Mouse (Mus musculus) forebrain, embryonic 15.5 days (tissue): ENCODE measurements at regions not wholly inside any gene's neighbourhood (a gene's known extent, or its start where the extent isn't known, plus 50 kb on each side); places are given as distances from the start of the nearest gene placed in this dataset.

Experiments used
- ATAC-seq: fragments of 200-750 bp; cut with Nextera tagmentation; replicated peaks from 2 replicates; pipeline ENCODE4 v1.8.0; 2017; ENCODE audit warnings: mild to moderate bottlenecking, moderate TSS enrichment, moderate library complexity
- H3K27ac ChIP-seq: fragments of 300-500 bp; sonication (generic); replicated peaks from 2 replicates; pipeline ENCODE4 v1.5.1; 2015; ENCODE audit warnings: mild to moderate bottlenecking, inconsistent platforms
- H3K27me3 ChIP-seq: fragments of 300-500 bp; sonication (generic); 2 replicates; pipeline ENCODE4 v1.6.1; 2015; ENCODE audit warnings: inconsistent platforms
- H3K36me3 ChIP-seq: fragments of 300-500 bp; sonication (generic); 2 replicates; pipeline ENCODE4 v1.6.1; 2015; ENCODE audit warnings: mild to moderate bottlenecking, inconsistent platforms
- H3K4me1 ChIP-seq: fragments of 300-500 bp; sonication (generic); 2 replicates; pipeline ENCODE4 v1.6.1; 2015; ENCODE audit warnings: inconsistent platforms
- H3K4me2 ChIP-seq: fragments of 300-500 bp; sonication (generic); replicated peaks from 2 replicates; pipeline ENCODE4 v1.6.1; 2015; ENCODE audit warnings: mild to moderate bottlenecking, inconsistent platforms
- H3K4me3 ChIP-seq: fragments of 300-500 bp; sonication (generic); 2 replicates; pipeline ENCODE4 v1.5.1; 2015; ENCODE audit warnings: mild to moderate bottlenecking, inconsistent platforms
- H3K9ac ChIP-seq: fragments of 300-500 bp; sonication (generic); replicated peaks from 2 replicates; pipeline ENCODE4 v1.6.1; 2015; ENCODE audit warnings: mild to moderate bottlenecking, inconsistent platforms
- H3K9me3 ChIP-seq: fragments of 300-500 bp; sonication (generic); 2 replicates; pipeline ENCODE4 v1.6.1; 2016; ENCODE audit warnings: inconsistent platforms
- WGBS: fragments of 180-500 bp; shearing (Covaris S2); methylation state at CpG from one replicate; pipeline ENCODE4 v1.1.7; 2015; ENCODE audit warnings: mixed read lengths; 5-methylcytosine and 5-hydroxymethylcytosine counted together

DNA sequence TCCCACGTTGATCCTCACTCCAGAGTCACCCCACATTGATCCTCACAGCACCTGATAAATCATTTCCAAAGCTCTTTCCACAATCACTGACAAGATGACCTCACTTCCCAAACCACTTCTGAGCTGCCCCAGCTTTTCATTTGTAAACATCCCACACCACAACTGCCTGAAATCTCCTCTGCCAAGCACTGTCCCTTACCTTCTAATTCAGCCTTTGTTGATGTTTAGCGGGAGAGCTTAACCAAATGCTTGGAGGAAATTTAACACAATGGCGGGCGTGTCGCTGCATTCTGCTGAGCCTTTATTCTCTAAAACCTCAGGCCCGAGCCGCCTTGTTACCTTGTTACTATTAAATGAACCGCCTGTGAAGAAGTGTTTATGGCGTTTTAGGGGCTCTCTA lies 445.9 kb downstream of the Ttll7 start:
- Histone ChIP-seq H3K9me3 (no peaks in the 10 kb centered on the region), H3K36me3 (no peaks in the 10 kb centered on the region), H3K27ac (no peak overlapping the region), H3K4me3 (no peak overlapping the region), H3K4me2 (no peak overlapping the region), H3K4me1 (no peaks in the 10 kb centered on the region), H3K9ac (no peak overlapping the region), H3K27me3 (no peaks in the 10 kb centered on the region)
- ATAC-seq = no peak
- 7% methylated on average over 9 of the region's 9 CpGs for WGBS

DNA sequence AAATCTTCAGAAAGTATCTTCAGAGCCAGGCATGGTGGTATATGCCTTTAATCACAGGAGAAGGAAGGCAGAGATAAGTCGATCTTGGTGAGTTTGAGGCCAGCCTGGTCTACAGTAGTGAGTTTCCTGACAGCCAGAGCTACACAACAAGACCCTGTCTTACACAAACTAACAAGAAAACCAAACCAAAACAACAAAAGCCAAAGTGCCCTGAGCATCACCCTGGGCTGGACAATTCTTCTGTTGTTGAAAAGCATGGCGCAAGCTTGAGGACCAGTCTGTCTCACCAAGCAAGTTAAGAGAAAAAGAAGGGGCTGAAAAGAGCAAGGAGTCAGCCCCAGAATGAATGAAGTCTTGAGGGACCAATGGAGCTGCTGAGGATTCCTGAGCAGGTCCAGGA lies 473.4 kb downstream of the Ttll7 start:
- no peak overlapping the region for H3K9ac ChIP-seq
- no peaks in the 10 kb centered on the region for H3K36me3 ChIP-seq
- H3K27me3 ChIP-seq = no peaks in the 10 kb centered on the region
- ATAC-seq = no peak
- H3K4me3 ChIP-seq = no peak overlapping the region
- H3K4me1 ChIP-seq = no peaks in the 10 kb centered on the region
- H3K4me2 ChIP-seq = no peak overlapping the region
- WGBS = 98% methylated on average over 2 of the region's 2 CpGs
- no peak overlapping the region for H3K27ac ChIP-seq
- no peaks in the 10 kb centered on the region for H3K9me3 ChIP-seq

DNA sequence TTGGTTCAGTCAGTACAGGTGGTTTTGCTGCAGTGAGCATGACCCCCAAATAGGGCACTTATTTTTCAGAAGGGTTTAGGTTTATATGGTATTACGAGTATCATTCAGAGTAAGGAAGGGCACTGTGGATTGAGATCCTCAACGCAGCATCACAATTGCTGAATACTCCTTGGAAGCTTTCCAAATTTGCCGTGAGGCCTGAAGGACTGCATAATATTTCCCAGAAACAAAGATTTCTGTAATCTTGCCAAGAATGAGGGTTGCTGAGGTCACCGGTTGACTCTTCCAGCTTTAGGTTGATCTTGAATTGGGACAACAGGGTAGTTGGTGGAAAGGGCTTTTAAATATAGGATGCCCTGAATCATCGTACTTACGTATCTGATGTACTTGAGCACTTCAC lies 482.1 kb downstream of the Ttll7 start:
- no peaks in the 10 kb centered on the region for H3K27me3 ChIP-seq
- no peak overlapping the region for H3K9ac ChIP-seq
- H3K27ac ChIP-seq = no peak overlapping the region
- WGBS = 60% methylated on average over 6 of the region's 6 CpGs
- no peaks in the 10 kb centered on the region for H3K9me3 ChIP-seq
- H3K4me1 ChIP-seq = no peaks in the 10 kb centered on the region
- no peak for ATAC-seq
- H3K4me2 ChIP-seq = no peak overlapping the region
- H3K36me3 ChIP-seq = no peaks in the 10 kb centered on the region
- H3K4me3 ChIP-seq = no peak overlapping the region

DNA sequence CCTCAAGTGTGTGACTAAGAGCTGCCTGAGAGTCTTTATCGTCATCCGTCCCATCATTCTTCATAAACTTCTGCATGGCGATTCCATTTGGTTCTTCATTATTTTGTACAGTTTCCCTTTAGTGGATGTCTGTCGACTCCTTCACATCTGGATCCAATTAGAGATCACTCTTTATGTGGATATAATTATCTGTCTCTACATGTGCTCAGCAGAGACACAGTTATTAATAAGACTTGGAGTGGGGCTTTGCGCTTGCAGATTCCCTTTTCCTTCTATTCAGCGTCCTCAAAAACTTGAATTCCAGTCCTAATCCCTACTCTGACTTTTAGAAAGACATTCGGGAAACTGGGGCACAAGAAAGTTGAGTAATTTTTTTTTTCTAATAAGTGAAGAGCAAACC lies 483.1 kb downstream of the Ttll7 start:
- no peak overlapping the region for H3K4me3 ChIP-seq
- WGBS = 27% methylated on average over 7 of the region's 7 CpGs
- H3K9ac ChIP-seq = no peak overlapping the region
- no peak for ATAC-seq
- H3K27me3 ChIP-seq = no peaks in the 10 kb centered on the region
- H3K27ac ChIP-seq = no peak overlapping the region
- H3K9me3 ChIP-seq = no peaks in the 10 kb centered on the region
- H3K4me1 ChIP-seq = no peaks in the 10 kb centered on the region
- no peaks in the 10 kb centered on the region for H3K36me3 ChIP-seq
- no peak overlapping the region for H3K4me2 ChIP-seq

DNA sequence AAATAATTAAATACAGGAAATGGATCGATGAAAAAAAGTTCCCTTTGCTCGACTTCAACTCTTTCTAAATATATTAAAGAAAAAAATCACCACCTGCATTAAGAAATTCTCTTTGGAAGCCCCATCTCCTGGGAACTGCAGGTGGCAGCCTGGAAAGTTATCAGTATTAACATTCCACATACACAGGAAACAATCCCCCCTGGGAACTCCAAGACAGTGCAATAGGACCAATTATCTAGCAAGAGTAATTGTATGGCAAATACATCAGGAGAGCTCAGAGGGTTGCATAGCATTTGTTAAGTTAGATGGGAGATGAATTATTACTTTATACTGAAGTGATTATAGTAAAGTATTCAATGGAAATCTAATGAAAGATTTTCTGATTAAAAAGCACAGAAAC lies 487.3 kb downstream of the Ttll7 start:
- Histone ChIP-seq H3K4me3 (no peak overlapping the region), H3K4me2 (no peak overlapping the region), H3K9me3 (no peaks in the 10 kb centered on the region), H3K27me3 (no peaks in the 10 kb centered on the region), H3K36me3 (no peaks in the 10 kb centered on the region), H3K9ac (no peak overlapping the region), H3K27ac (no peak overlapping the region), H3K4me1 (no peaks in the 10 kb centered on the region)
- no peak for ATAC-seq
- 67% methylated on average over 2 of the region's 2 CpGs for WGBS

DNA sequence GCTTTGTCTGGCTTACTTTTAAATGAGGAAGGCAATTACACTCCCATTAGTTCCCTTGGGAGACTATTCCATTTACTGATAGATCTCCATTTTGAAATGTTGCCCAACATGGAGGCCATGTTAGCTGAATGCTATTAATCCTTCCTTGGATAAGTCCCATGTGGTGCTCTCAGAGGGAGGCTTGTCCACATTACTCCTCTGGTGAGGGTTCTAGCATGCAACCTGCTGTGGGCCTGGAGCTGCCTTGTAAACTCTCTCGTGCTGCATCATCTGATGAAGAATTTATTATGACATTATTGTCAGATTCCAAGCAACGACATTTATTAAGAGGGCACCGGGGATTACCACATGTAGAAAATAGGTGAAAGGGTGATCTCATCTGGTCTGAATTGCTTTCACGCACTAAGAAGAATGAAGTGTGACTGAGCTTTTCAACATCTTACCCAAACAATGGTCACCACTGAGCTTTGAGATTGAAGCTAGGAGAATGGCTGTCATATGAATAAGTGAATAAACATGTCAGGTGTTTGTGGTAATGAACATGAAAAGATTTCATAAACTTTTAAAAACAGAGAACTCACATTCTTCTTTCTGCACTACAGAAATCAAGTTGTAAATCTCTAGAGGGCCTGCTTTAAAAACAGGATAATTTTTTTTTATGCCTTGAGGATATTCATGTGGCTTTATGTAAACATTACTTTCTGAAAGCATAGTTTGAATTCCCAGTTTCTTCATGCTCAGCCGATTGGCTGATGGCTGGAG lies 495.3 kb downstream of the Ttll7 start:
- WGBS = 41% methylated on average over 5 of the region's 5 CpGs
- Histone ChIP-seq H3K4me1 (no peaks in the 10 kb centered on the region), H3K36me3 (no peaks in the 10 kb centered on the region), H3K27ac (no peak overlapping the region), H3K4me2 (no peak overlapping the region), H3K27me3 (no peaks in the 10 kb centered on the region), H3K4me3 (no peak overlapping the region), H3K9me3 (no peaks in the 10 kb centered on the region), H3K9ac (no peak overlapping the region)
- ATAC-seq = no peak

DNA sequence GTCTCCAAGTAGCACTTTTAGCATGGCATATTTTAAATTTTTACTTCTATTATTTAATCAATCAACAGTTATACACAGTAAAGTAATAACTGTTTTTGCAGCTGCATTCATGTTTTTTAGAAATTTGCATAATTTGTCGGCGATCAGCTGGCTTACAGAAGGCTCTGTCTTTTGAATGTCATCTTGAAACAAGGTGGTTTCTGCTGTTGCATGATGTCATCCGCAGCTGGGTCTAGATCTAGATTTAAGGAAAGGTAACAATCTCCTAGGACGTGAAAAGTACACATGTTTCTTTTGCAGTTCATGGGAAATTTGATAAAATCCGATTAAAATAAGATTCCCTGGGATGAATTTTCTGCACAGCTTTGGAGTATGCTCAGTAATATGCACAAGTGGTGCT lies 534.9 kb downstream of the Ttll7 start:
- Histone ChIP-seq H3K4me1 (no peaks in the 10 kb centered on the region), H3K27me3 (no peaks in the 10 kb centered on the region), H3K36me3 (no peaks in the 10 kb centered on the region), H3K27ac (no peak overlapping the region), H3K4me3 (no peak overlapping the region), H3K9me3 (no peaks in the 10 kb centered on the region), H3K4me2 (no peak overlapping the region), H3K9ac (no peak overlapping the region)
- ATAC-seq = no peak
- 77% methylated on average over 5 of the region's 5 CpGs for WGBS

DNA sequence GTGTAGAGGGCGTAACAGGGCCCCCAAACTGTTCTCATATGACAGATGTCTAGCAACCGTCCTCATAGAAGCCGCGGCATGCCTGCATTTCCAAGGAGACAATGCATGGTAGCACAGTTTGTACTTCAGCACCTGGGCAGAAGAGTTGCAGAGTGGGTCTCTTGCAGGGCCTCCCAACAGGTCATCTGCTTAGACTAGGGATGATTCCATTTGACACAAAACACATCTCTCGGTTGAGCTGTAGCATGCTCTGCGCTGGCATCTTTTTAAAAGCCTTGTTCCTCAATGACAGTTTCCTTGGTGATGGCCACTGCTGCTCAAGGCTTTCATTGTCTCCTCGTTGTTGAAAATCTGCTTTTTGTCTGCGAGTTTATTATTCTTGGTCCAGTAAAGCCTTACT lies 546.1 kb downstream of the Ttll7 start:
- 65% methylated on average over 8 of the region's 8 CpGs for WGBS

DNA sequence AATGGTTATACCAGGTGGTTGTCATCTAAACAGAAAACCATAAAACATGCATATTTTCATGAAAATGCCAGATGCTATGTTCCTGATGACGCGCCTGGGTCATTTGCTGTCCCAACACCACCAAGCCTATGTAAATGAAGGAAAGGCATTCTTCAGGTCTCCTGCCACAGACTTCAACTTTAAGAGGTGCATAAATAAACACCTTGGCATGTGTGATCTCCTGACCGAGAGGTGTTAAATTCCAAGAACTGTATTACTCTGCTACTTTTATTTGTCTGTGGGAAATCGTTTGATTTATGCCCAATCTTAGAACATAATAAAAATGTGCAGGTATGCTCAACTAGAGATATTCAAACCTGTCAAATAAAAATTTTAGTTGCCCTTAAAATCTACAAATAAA lies 560.1 kb downstream of the Ttll7 start:
- H3K9me3 ChIP-seq = no peaks in the 10 kb centered on the region
- H3K4me3 ChIP-seq = no peak overlapping the region
- 89% methylated on average over 4 of the region's 4 CpGs for WGBS
- H3K4me1 ChIP-seq = no peaks in the 10 kb centered on the region
- H3K9ac ChIP-seq = no peak overlapping the region
- H3K36me3 ChIP-seq = no peaks in the 10 kb centered on the region
- no peak overlapping the region for H3K27ac ChIP-seq
- H3K4me2 ChIP-seq = no peak overlapping the region
- H3K27me3 ChIP-seq = no peaks in the 10 kb centered on the region
- no peak for ATAC-seq

More for the DNA sequence above, 546.1 kb downstream of the Ttll7 start:
- H3K9ac ChIP-seq = no peak overlapping the region
- no peaks in the 10 kb centered on the region for H3K4me1 ChIP-seq
- no peaks in the 10 kb centered on the region for H3K36me3 ChIP-seq
- ATAC-seq = no peak
- no peaks in the 10 kb centered on the region for H3K9me3 ChIP-seq
- no peak overlapping the region for H3K4me2 ChIP-seq
- H3K27me3 ChIP-seq = no peaks in the 10 kb centered on the region
- H3K27ac ChIP-seq = no peak overlapping the region
- no peak overlapping the region for H3K4me3 ChIP-seq

DNA sequence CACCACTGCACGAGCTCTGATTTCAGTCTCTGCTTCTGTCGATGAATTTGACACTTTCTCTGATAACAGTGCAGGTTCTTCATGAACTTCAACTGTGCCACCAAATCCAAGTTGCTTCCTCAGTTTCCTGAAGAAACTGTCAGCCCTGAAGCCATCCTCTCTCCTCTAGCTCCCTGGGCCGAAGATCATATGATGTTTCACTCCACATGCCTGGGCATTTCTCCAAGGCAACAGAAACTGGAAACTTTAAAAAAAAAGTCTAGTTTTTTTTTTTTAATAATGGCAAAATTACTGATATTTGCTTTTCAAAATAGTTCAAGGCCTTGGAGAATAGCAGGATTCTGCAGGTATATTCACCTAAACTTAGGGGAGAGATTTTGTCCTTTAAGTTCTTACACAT lies 564.8 kb downstream of the Ttll7 start:
- H3K4me1 ChIP-seq = no peaks in the 10 kb centered on the region
- no peaks in the 10 kb centered on the region for H3K36me3 ChIP-seq
- no peaks in the 10 kb centered on the region for H3K27me3 ChIP-seq
- H3K4me2 ChIP-seq = no peak overlapping the region
- no peak overlapping the region for H3K27ac ChIP-seq
- no peak for ATAC-seq
- no peaks in the 10 kb centered on the region for H3K9me3 ChIP-seq
- WGBS = 81% methylated on average over 3 of the region's 3 CpGs
- H3K4me3 ChIP-seq = no peak overlapping the region
- no peak overlapping the region for H3K9ac ChIP-seq

DNA sequence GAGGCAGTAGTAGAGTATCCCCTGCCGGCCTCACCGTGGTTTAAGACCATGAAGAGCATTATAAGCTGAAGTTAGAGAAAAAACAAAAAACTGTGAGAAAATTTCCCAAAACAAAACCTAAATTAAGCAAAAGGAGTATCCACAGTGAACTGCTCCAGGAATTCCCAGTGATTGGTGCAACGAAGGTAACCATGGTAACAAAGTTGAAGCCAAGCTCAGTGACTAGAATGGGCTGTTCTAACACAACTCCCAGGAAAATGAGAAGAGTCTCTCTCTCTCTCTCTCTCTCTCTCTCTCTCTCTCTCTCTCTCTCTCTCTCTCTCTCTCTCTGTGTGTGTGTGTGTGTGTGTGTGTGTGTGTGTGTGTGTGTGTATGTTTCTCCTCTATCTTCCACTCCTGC lies 567.0 kb downstream of the Ttll7 start:
- 23% methylated on average over 3 of the region's 3 CpGs for whole genome bisulfite sequencing
- H3K36me3 ChIP-seq = no peaks in the 10 kb centered on the region
- no peaks in the 10 kb centered on the region for H3K9me3 ChIP-seq
- H3K9ac ChIP-seq = no peak overlapping the region
- H3K27me3 ChIP-seq = no peaks in the 10 kb centered on the region
- H3K4me1 ChIP-seq = peaks cover 11% of the 10 kb centered on the region; the same call in 1 of the 2 replicates
- no peak for ATAC-seq
- no peak overlapping the region for H3K4me3 ChIP-seq
- no peak overlapping the region for H3K4me2 ChIP-seq
- no peak overlapping the region for H3K27ac ChIP-seq

DNA sequence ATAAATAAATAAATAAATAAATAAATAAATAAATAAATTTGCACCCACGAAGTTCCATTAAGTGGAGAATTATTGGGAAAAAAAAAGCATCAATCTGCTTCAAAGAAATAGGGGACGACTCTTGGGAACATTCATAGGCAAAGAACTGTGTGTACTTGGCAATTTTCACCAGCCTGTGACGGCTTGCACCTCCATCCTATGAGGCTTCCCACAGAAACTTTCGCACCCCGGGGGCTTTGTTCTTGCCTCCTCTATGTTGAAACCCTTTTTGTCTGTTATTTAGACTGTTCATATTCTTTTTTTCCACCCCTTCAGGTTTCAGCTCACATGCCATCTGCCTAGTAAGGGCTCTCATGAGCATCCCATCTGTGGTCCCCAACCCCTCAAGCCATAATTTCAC lies 570.0 kb downstream of the Ttll7 start:
- Histone ChIP-seq H3K4me2 (no peak overlapping the region), H3K9ac (no peak overlapping the region), H3K27ac (no peak overlapping the region), H3K27me3 (no peaks in the 10 kb centered on the region), H3K4me1 (peaks cover 13% of the 10 kb centered on the region; the same call in 1 of the 2 replicates), H3K4me3 (no peak overlapping the region), H3K36me3 (no peaks in the 10 kb centered on the region), H3K9me3 (no peaks in the 10 kb centered on the region)
- no peak for ATAC-seq
- 75% methylated on average over 5 of the region's 5 CpGs for WGBS

DNA sequence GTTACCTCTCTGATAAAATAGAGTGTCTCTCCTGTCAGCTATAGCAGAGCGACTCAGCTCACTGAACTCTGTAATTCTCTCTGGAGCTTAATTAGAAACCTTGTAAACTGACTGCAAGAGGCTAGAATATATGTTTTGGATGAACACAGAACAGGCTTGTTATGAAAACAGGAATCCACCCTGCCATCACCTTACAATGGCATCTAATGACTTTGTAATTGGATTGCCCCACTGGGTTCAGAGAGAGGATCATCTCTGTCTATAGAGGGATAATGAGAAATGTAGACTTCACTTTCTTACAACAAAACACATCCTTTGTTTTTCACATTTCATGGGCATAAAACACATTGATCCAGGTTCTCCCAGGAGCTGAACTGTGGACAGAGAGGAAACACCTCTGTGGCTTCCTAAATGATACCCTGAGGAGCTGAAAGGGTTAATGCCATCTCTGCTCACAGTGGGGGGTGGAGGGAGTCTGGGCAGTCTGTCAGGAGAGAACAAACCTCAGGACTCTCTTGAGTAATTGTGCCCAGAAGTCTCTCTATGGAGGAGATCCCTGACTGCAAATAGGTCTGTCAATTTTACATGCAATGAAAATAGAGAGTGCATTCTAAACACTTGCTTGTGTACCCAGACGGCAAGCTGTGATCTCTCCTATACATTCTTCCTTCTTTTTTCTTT lies 571.9 kb downstream of the Ttll7 start:
- Histone ChIP-seq H3K9ac (no peak overlapping the region), H3K27ac (no peak overlapping the region), H3K9me3 (no peaks in the 10 kb centered on the region), H3K4me2 (no peak overlapping the region), H3K36me3 (no peaks in the 10 kb centered on the region), H3K4me3 (no peak overlapping the region), H3K4me1 (peaks cover 13% of the 10 kb centered on the region; the same call in 1 of the 2 replicates), H3K27me3 (no peaks in the 10 kb centered on the region)
- no peak for ATAC-seq
- 16% methylated on average over 2 of the region's 2 CpGs for WGBS
